Mouse (Mus musculus): ENCODE results near the gene Akap13. TPM values are rescaled to one million over a fixed set of nuclear protein-coding genes. Genes with fewer than 3 reads are reported as not detected.

Gene Akap13
- total and polyA plus RNA-seq, 3 experiments, result 11.4 to 32.5 (median 27.7) TPM

- Histone ChIP-seq H3K4me1 (ENCODE audit: control insufficient read depth in 1 of 2, insufficient read depth in 2 of 2) (peaks cover 0 to 60% of the 10 kb centered on the region in 2 experiments; a peak in 2 of 4 replicates), H3K9ac (ENCODE audit: insufficient read depth, low read depth) (no peak overlapping the region), H3K36me3 (replicated peaks in 1 of 2; ENCODE audit: control insufficient read depth in 1 of 2, insufficient read depth in 1 of 2, low read length in 1 of 2) (peaks cover 2 to 45% of the 10 kb centered on the region in 2 experiments), H3K27ac (ENCODE audit: insufficient read depth, low read depth) (no peak overlapping the region), H3K27me3 (replicated peaks) (no peaks in the 10 kb centered on the region), H3K4me2 (ENCODE audit: insufficient read depth, low read depth, poor library complexity, severe bottlenecking) (no peak overlapping the region), H3K4me3 (replicated peaks in 1 of 3; ENCODE audit: low read depth in 2 of 3, low read length in 2 of 3, poor library complexity in 1 of 3) (no peak overlapping the region), H3K9me3 (replicated peaks; ENCODE audit: low read length) (no peaks in the 10 kb centered on the region), H3K79me2 (replicated peaks; ENCODE audit: control insufficient read depth, extremely low read depth, insufficient read depth, poor library complexity, severe bottlenecking) (no peaks in the 10 kb centered on the region)
- dilution Hi-C loops (cut with MboI; ENCODE audit: extremely low pct_ligation_motif_present, extremely low pct_unique_long_range_greater_than_20kb, low sequenced_read_pairs) (no loop called here), in situ Hi-C loops (cut with MboI; ENCODE audit: low pct_ligation_motif_present, low pct_unique_long_range_greater_than_20kb, low sequenced_read_pairs) (no loop called here)
- TF ChIP-seq GABPA (IDR thresholded peaks at IDR 0.05; ENCODE audit: insufficient replicate concordance, low read depth, low read length) (no peak), TCF12 (IDR thresholded peaks at IDR 0.05; ENCODE audit: low read depth, low read length) (no peak), CHD1 (IDR thresholded peaks at IDR 0.05; ENCODE audit: low read depth, low read length) (no peak), MXI1 (IDR thresholded peaks at IDR 0.05; ENCODE audit: low read depth, low read length) (no peak), ZKSCAN1 (IDR thresholded peaks at IDR 0.05; ENCODE audit: borderline replicate concordance, low read depth, low read length) (no peak), TBP (conservative IDR thresholded peaks at IDR 0.05; ENCODE audit: low read depth, low read length) (no peak), ZMIZ1 (IDR thresholded peaks at IDR 0.05; ENCODE audit: low read depth, low read length) (no peak), NELFE (IDR thresholded peaks at IDR 0.05; ENCODE audit: low read depth, low read length) (no peak), USF1 (IDR thresholded peaks at IDR 0.05; ENCODE audit: low read depth, low read length) (no peak), UBTF (IDR thresholded peaks at IDR 0.05; ENCODE audit: low read depth, low read length) (no peak), KAT2A (IDR thresholded peaks at IDR 0.05; ENCODE audit: insufficient replicate concordance, low read length) (no peak), MEF2A (IDR thresholded peaks at IDR 0.05; ENCODE audit: borderline replicate concordance, low read depth, low read length) (no peak), MAZ (IDR thresholded peaks at IDR 0.05; ENCODE audit: low read depth, low read length) (no peak), RCOR1 (conservative IDR thresholded peaks at IDR 0.05; ENCODE audit: low read depth, low read length) (no peak), PAX5 (IDR thresholded peaks at IDR 0.05; ENCODE audit: low read length) (no peak), NRF1 (IDR thresholded peaks at IDR 0.05; ENCODE audit: low read depth, low read length) (no peak)
- no peak for DNase-seq (ENCODE audit: extremely low read depth)
Observed at GRCm38 (mm10) chr7:75643986-75644385, 188.7 kb downstream of the Akap13 start.

DNA sequence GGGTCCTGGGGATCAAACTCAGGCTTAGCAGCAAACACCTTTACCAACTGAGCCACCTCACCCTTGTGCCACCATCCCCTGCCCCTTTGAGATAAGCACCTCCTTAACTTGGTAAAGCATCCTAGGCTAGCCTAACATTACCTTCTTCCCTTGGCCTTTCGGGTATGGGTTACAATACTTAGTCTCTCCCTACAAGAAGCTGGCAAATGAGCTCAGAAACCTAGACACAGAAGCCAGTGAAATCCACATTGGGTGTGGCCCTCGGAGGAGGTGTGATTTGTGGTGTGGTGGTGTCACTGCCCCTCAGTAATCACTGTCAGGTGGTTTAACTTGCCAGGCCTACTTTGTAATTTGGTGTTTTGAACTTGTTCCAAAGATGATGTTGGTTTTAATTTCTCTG lies 189.3 kb downstream of the Akap13 start:
- no peak overlapping the region for H3K27ac ChIP-seq (ENCODE audit: insufficient read depth, low read depth)
- peaks cover 2 to 45% of the 10 kb centered on the region in 2 experiments for H3K36me3 ChIP-seq (replicated peaks in 1 of 2; ENCODE audit: control insufficient read depth in 1 of 2, insufficient read depth in 1 of 2, low read length in 1 of 2)
- H3K4me1 ChIP-seq (ENCODE audit: control insufficient read depth in 1 of 2, insufficient read depth in 2 of 2), result peaks cover 0 to 58% of the 10 kb centered on the region in 2 experiments; a peak in 2 of 4 replicates
- H3K79me2 ChIP-seq (replicated peaks; ENCODE audit: control insufficient read depth, extremely low read depth, insufficient read depth, poor library complexity, severe bottlenecking), result no peaks in the 10 kb centered on the region
- no peaks in the 10 kb centered on the region for H3K9me3 ChIP-seq (replicated peaks; ENCODE audit: low read length)
- H3K27me3 ChIP-seq (replicated peaks), result no peaks in the 10 kb centered on the region
- no peak for DNase-seq (ENCODE audit: extremely low read depth)
- H3K4me3 ChIP-seq (replicated peaks in 1 of 3; ENCODE audit: low read depth in 2 of 3, low read length in 2 of 3, poor library complexity in 1 of 3), result no peak overlapping the region
- H3K9ac ChIP-seq (ENCODE audit: insufficient read depth, low read depth), result no peak overlapping the region
- no peak for TF ChIP-seq MAFK (IDR thresholded peaks at IDR 0.05; ENCODE audit: insufficient replicate concordance, low read length)
- no peak for TF ChIP-seq SMC3 (IDR thresholded peaks at IDR 0.05; ENCODE audit: low read depth, low read length)
- no peak for TF ChIP-seq TCF12 (IDR thresholded peaks at IDR 0.05; ENCODE audit: low read depth, low read length)
- no peak for TF ChIP-seq EP300 (IDR thresholded peaks at IDR 0.05; ENCODE audit: low read length)
- TF ChIP-seq NRF1 (IDR thresholded peaks at IDR 0.05; ENCODE audit: low read depth, low read length), result no peak
- TF ChIP-seq MAX (IDR thresholded peaks at IDR 0.05; ENCODE audit: low read length), result no peak
- no peak for TF ChIP-seq PAX5 (IDR thresholded peaks at IDR 0.05; ENCODE audit: low read length)
- no peak for TF ChIP-seq ZMIZ1 (IDR thresholded peaks at IDR 0.05; ENCODE audit: low read depth, low read length)
- no peak for TF ChIP-seq MYC (IDR thresholded peaks at IDR 0.05; ENCODE audit: low read depth, low read length)
- TF ChIP-seq UBTF (IDR thresholded peaks at IDR 0.05; ENCODE audit: low read depth, low read length), result no peak
- no peak for TF ChIP-seq ELF1 (IDR thresholded peaks at IDR 0.05; ENCODE audit: low read depth, low read length)
- no peak overlapping the region for H3K4me2 ChIP-seq (ENCODE audit: insufficient read depth, low read depth, poor library complexity, severe bottlenecking)
- dilution Hi-C loops (cut with MboI; ENCODE audit: extremely low pct_ligation_motif_present, extremely low pct_unique_long_range_greater_than_20kb, low sequenced_read_pairs) (no loop called here), in situ Hi-C loops (cut with MboI; ENCODE audit: low pct_ligation_motif_present, low pct_unique_long_range_greater_than_20kb, low sequenced_read_pairs) (no loop called here)
